In genomic region chr2:31164841-31165455, GRCm38 (mm10) we compare ENCODE assay signal across 9 mouse cellular contexts. TPM values are rescaled to one million over a fixed set of nuclear protein-coding genes. Genes with fewer than 3 reads are reported as not detected.
A peak's percentile ranks its signal among the peaks of the same experiment; 100 is the strongest.
DNase-seq lines count a peak whose midpoint lies in the region; ATAC-seq and TF ChIP-seq lines count a peak whose summit lies in the region.
"Had no signal": no experiment of that assay in that cellular context is flagged by ENCODE, and none has a peak within 500 bp of the region (broad histone marks: within the 10 kb centered on the region; RNA-seq: fewer than 3 reads in every experiment).

No protein-coding gene starts in this region.

- H3K27me3 ChIP-seq in forebrain, embryonic 11.5 days (ENCODE audit: control insufficient read depth, insufficient read depth, low read length), result no peaks in the 10 kb centered on the region
- no peaks in the 10 kb centered on the region for H3K27me3 ChIP-seq in forebrain, postnatal 0 days (ENCODE audit: insufficient read depth, low read length)
- H3K27me3 ChIP-seq in embryonic facial prominence, embryonic 10.5 days (replicated peaks; ENCODE audit: low read depth, poor library complexity, severe bottlenecking), result no peaks in the 10 kb centered on the region
- no peaks in the 10 kb centered on the region for H3K27me3 ChIP-seq in intestine, embryonic 14.5 days (replicated peaks; ENCODE audit: control insufficient read depth, insufficient read depth, low read length)
- no peaks in the 10 kb centered on the region for H3K27me3 ChIP-seq in liver, embryonic 12.5 days (replicated peaks)

- H3K4me3 ChIP-seq in forebrain, embryonic 11.5 days (ENCODE audit: low read depth, low read length), result no peak overlapping the region
- no peak overlapping the region for H3K4me3 ChIP-seq in forebrain, postnatal 0 days (ENCODE audit: low read depth, low read length)
- H3K4me3 ChIP-seq in embryonic facial prominence, embryonic 10.5 days, result no peak overlapping the region
- H3K4me3 ChIP-seq in intestine, embryonic 14.5 days (ENCODE audit: low read depth, low read length), result no peak overlapping the region
- H3K4me3 ChIP-seq in liver, embryonic 12.5 days, result no peak overlapping the region

- 0 out of 2 replicates have a peak overlapping the region, but pooled peaks have one; percentile 3 for H3K9ac ChIP-seq in forebrain, embryonic 11.5 days (ENCODE audit: low read length)
- H3K9ac ChIP-seq in forebrain, postnatal 0 days, result no peak overlapping the region
- no peak overlapping the region for H3K9ac ChIP-seq in intestine, embryonic 14.5 days (ENCODE audit: low read length)
- H3K9ac ChIP-seq in liver, embryonic 12.5 days, result 0 out of 2 replicates have a peak overlapping the region, but pooled peaks have one; percentile 43

- H3K4me1 ChIP-seq in forebrain, embryonic 11.5 days (replicated peaks; ENCODE audit: control insufficient read depth, insufficient read depth, low read length), result no peaks in the 10 kb centered on the region
- no peaks in the 10 kb centered on the region for H3K4me1 ChIP-seq in forebrain, postnatal 0 days (ENCODE audit: insufficient read depth)
- H3K4me1 ChIP-seq in embryonic facial prominence, embryonic 10.5 days, result peaks cover 26% of the 10 kb centered on the region
- H3K4me1 ChIP-seq in intestine, embryonic 14.5 days (replicated peaks; ENCODE audit: control insufficient read depth, insufficient read depth, low read length), result peaks cover 28% of the 10 kb centered on the region
- peaks cover 64% of the 10 kb centered on the region for H3K4me1 ChIP-seq in liver, embryonic 12.5 days

- H3K4me2 ChIP-seq in forebrain, embryonic 11.5 days (ENCODE audit: low read depth, low read length, severe bottlenecking), result no peak overlapping the region
- H3K4me2 ChIP-seq in forebrain, postnatal 0 days (ENCODE audit: low read depth), result no peak overlapping the region
- H3K4me2 ChIP-seq in intestine, embryonic 14.5 days (ENCODE audit: low read length), result peak overlapping the region; percentile 30
- peak overlapping the region; percentile 24; the same call in 1 of the 2 replicates for H3K4me2 ChIP-seq in liver, embryonic 12.5 days

- no peaks in the 10 kb centered on the region for H3K9me3 ChIP-seq in forebrain, embryonic 11.5 days (ENCODE audit: control insufficient read depth, low read length)
- no peaks in the 10 kb centered on the region for H3K9me3 ChIP-seq in forebrain, postnatal 0 days (ENCODE audit: low read length)
- H3K9me3 ChIP-seq in embryonic facial prominence, embryonic 10.5 days, result no peaks in the 10 kb centered on the region
- no peaks in the 10 kb centered on the region for H3K9me3 ChIP-seq in intestine, embryonic 14.5 days (ENCODE audit: control insufficient read depth, low read length)
- H3K9me3 ChIP-seq in liver, embryonic 12.5 days (replicated peaks), result no peaks in the 10 kb centered on the region
- H3K9me3 ChIP-seq: G1E had no signal

- TF ChIP-seq CTCF in forebrain, postnatal 0 days (IDR thresholded peaks at IDR 0.05; ENCODE audit: low read depth), result no peak

- H3K27ac ChIP-seq in forebrain, embryonic 11.5 days (ENCODE audit: low read depth, low read length), result no peak overlapping the region
- H3K27ac ChIP-seq in forebrain, postnatal 0 days (ENCODE audit: low read depth, low read length), result no peak overlapping the region
- peak overlapping the region; percentile 57 for H3K27ac ChIP-seq in embryonic facial prominence, embryonic 10.5 days (replicated peaks)
- peak overlapping the region; percentile 87 for H3K27ac ChIP-seq in intestine, embryonic 14.5 days (ENCODE audit: low read depth)
- H3K27ac ChIP-seq in liver, embryonic 12.5 days, result peak overlapping the region; percentile 68

- WGBS in forebrain, embryonic 11.5 days, result 64% methylated on average over 5 of the region's 5 CpGs
- 62% methylated on average over 5 of the region's 5 CpGs for WGBS in forebrain, postnatal 0 days
- 29% methylated on average over 5 of the region's 5 CpGs for WGBS in embryonic facial prominence, embryonic 10.5 days
- 13% methylated on average over 5 of the region's 5 CpGs for WGBS in intestine, embryonic 14.5 days
- 44% methylated on average over 5 of the region's 5 CpGs for WGBS in liver, embryonic 12.5 days (ENCODE audit: insufficient replicate concordance)

- no peak for ATAC-seq in forebrain, embryonic 11.5 days (replicated peaks; ENCODE audit: low FRiP score)
- ATAC-seq in forebrain, postnatal 0 days, result no peak
- ATAC-seq in intestine, embryonic 14.5 days (replicated peaks; ENCODE audit: low FRiP score, low TSS enrichment, low read depth), result peak; percentile 75
- ATAC-seq in liver, embryonic 12.5 days, result no peak
- no peak for ATAC-seq in cerebellum, adult (ENCODE audit: insufficient number of reproducible peaks, low FRiP score, low TSS enrichment)

- H3K36me3 ChIP-seq in forebrain, embryonic 11.5 days (ENCODE audit: control insufficient read depth, insufficient read depth, low read length), result no peaks in the 10 kb centered on the region
- H3K36me3 ChIP-seq in forebrain, postnatal 0 days (ENCODE audit: insufficient read depth), result peaks cover 22% of the 10 kb centered on the region
- peaks cover 35% of the 10 kb centered on the region for H3K36me3 ChIP-seq in embryonic facial prominence, embryonic 10.5 days (replicated peaks)
- H3K36me3 ChIP-seq in intestine, embryonic 14.5 days (ENCODE audit: control insufficient read depth, insufficient read depth, low read length), result peaks cover 37% of the 10 kb centered on the region
- peaks cover 36% of the 10 kb centered on the region for H3K36me3 ChIP-seq in liver, embryonic 12.5 days

- no peak for DNase-seq in forebrain, embryonic 11.5 days (ENCODE audit: low spot score)
- DNase-seq in forebrain, postnatal 0 days, result no peak
- DNase-seq in A20 (ENCODE audit: low read depth, low spot score), result peak; percentile 58
- DNase-seq in embryonic facial prominence, embryonic 10.5 days (ENCODE audit: low spot score), result peak; percentile 30
- DNase-seq in intestine, embryonic 14.5 days (ENCODE audit: low spot score), result peak; percentile 72
- no peak for DNase-seq in layer of hippocampus, adult 11-12 months (ENCODE audit: low spot score)

RNA-seq across cellular contexts. Expression of gene Gpr107, which starts 12.8 kb away (rescaled TPM):
- polyA plus RNA-seq in forebrain, embryonic 11.5 days (2014; fragmentation: Nextera tagmentation; extraction: Ambion mirVana), result 30.7 and 32.2 TPM in 2 replicates
- total RNA-seq in forebrain, postnatal 0 days (2014; rRNA removed), result 40.8 and 47.6 TPM in 2 replicates
- polyA plus RNA-seq in forebrain, postnatal 0 days (2015; fragmentation: Nextera tagmentation; extraction: Ambion mirVana), result 20.3 and 24.0 TPM in 2 replicates
- 28.7 and 32.4 TPM in 2 replicates for polyA plus RNA-seq in embryonic facial prominence, embryonic 10.5 days (2016; fragmentation: Nextera tagmentation; extraction: Ambion mirVana)
- polyA plus RNA-seq in intestine, embryonic 14.5 days (2014; fragmentation: Nextera tagmentation; extraction: Ambion mirVana), result 26.9 and 35.0 TPM in 2 replicates
- 18.8 and 19.3 TPM in 2 replicates for polyA plus RNA-seq in liver, embryonic 12.5 days (2016; fragmentation: Nextera tagmentation; extraction: Ambion mirVana)

RNA-seq across cellular contexts. Expression of gene Fnbp1, which starts 23.1 kb away (rescaled TPM):
- 15.9 and 17.3 TPM in 2 replicates for polyA plus RNA-seq in forebrain, embryonic 11.5 days (2014; fragmentation: Nextera tagmentation; extraction: Ambion mirVana)
- total RNA-seq in forebrain, postnatal 0 days (2014; rRNA removed), result 9.2 and 13.3 TPM in 2 replicates
- 9.8 and 20.1 TPM in 2 replicates for polyA plus RNA-seq in forebrain, postnatal 0 days (2015; fragmentation: Nextera tagmentation; extraction: Ambion mirVana)
- polyA plus RNA-seq in embryonic facial prominence, embryonic 10.5 days (2016; fragmentation: Nextera tagmentation; extraction: Ambion mirVana), result 15.7 and 17.0 TPM in 2 replicates
- 31.1 and 31.4 TPM in 2 replicates for polyA plus RNA-seq in intestine, embryonic 14.5 days (2014; fragmentation: Nextera tagmentation; extraction: Ambion mirVana)
- 11.1 and 11.4 TPM in 2 replicates for polyA plus RNA-seq in liver, embryonic 12.5 days (2016; fragmentation: Nextera tagmentation; extraction: Ambion mirVana)

Comparison
In these comparisons a context has a peak if more than half of its experiments do, and no peak if none do; other contexts are left out.
1. H3K9ac ChIP-seq: peak in forebrain, embryonic 11.5 days (single experiment) and liver, embryonic 12.5 days (single experiment); none in forebrain, postnatal 0 days (single experiment) and intestine, embryonic 14.5 days (single experiment).
2. DNase-seq: peak in A20 (single experiment), embryonic facial prominence, embryonic 10.5 days (single experiment) and intestine, embryonic 14.5 days (single experiment); none in forebrain, embryonic 11.5 days (single experiment), forebrain, postnatal 0 days (single experiment) and layer of hippocampus, adult 11-12 months (single experiment).
3. H3K27ac ChIP-seq: peak in embryonic facial prominence, embryonic 10.5 days (single experiment), intestine, embryonic 14.5 days (single experiment) and liver, embryonic 12.5 days (single experiment); none in forebrain, embryonic 11.5 days (single experiment) and forebrain, postnatal 0 days (single experiment).
4. H3K4me2 ChIP-seq: peak in intestine, embryonic 14.5 days (single experiment) and liver, embryonic 12.5 days (single experiment); none in forebrain, embryonic 11.5 days (single experiment) and forebrain, postnatal 0 days (single experiment).